In the genomic region with DNA sequence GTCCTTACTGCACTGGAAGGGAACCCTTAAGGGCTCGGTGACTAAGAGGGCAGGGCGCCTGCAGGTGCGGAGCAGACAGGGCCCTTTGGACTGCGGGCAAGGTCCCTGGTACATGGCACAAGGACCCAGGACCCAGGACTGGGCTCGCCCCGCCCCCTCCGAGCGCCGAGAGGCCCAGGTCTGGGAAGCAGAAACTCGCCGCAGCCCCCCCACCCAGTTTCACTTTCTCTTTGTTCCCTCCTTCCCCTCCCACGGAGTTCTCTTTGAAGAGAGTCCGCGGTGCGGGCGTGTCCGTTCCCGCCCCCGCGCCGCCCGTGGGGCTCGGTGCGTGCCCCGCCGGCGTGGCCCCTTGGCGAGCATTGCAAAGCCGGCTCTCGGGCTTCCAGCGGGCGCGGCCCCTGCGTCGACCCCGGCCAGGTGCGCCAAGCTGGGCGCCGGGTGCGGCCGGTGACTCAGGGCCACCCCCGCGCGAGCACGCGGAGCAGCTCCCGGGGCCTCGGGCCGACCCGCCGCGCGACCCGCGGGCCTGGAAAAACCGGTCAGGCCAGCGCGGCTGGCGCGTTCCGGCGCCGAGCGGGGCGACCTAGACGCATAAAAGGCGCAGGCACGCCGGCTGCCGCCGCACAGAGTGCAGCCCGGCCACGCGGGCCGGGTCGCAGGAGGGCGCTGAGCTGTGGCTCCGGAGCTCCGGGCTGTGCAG, we compare ENCODE assay signal across 8 mouse cellular contexts. TPM values are rescaled to one million over a fixed set of nuclear protein-coding genes. Genes with fewer than 3 reads are reported as not detected.
A peak's percentile ranks its signal among the peaks of the same experiment; 100 is the strongest.
DNase-seq lines count a peak whose midpoint lies in the region; ATAC-seq and TF ChIP-seq lines count a peak whose summit lies in the region.

No protein-coding gene starts in this region.

- H3ac ChIP-seq in myocyte (ENCODE audit: control insufficient read depth, insufficient read length): no peak overlapping the region

- peak overlapping the region; percentile 66 for H3K4me3 ChIP-seq in liver, embryonic 12.5 days
- peak overlapping the region; percentile 11 for H3K4me3 ChIP-seq in myocyte

- peaks cover 74% of the 10 kb centered on the region for H3K27me3 ChIP-seq in liver, embryonic 12.5 days (replicated peaks)
- H3K27me3 ChIP-seq in myocyte (ENCODE audit: control insufficient read depth, insufficient read depth, insufficient read length): peaks cover 51% of the 10 kb centered on the region

- no peaks in the 10 kb centered on the region for H3K9me3 ChIP-seq in liver, embryonic 12.5 days (replicated peaks)

- no peak for TF ChIP-seq POLR2A in myocyte (IDR thresholded peaks at IDR 0.05; ENCODE audit: insufficient read length, low read depth)

- H3K9ac ChIP-seq in liver, embryonic 12.5 days: peak overlapping the region; percentile 65

- H3K4me2 ChIP-seq in liver, embryonic 12.5 days: peak overlapping the region; percentile 80
- H3K4me2 ChIP-seq in myocyte (ENCODE audit: low read depth): peak overlapping the region; percentile 62

- H3K36me3 ChIP-seq in liver, embryonic 12.5 days: no peaks in the 10 kb centered on the region
- H3K36me3 ChIP-seq in myocyte (ENCODE audit: control insufficient read depth, insufficient read depth): no peaks in the 10 kb centered on the region

- ATAC-seq in liver, embryonic 12.5 days: no peak

- WGBS in liver, embryonic 12.5 days (ENCODE audit: insufficient replicate concordance): 1% methylated on average over 70 of the region's 79 CpGs

- no peaks in the 10 kb centered on the region for H3K79me2 ChIP-seq in myocyte (ENCODE audit: control insufficient read depth, insufficient read depth)

- H3K4me1 ChIP-seq in liver, embryonic 12.5 days: 0 out of 2 replicates have a peak, but pooled peaks cover 8% of the 10 kb centered on the region

- DNase-seq in CD4-positive, CD25-positive, alpha-beta regulatory T cell, adult 2 months (ENCODE audit: low read depth, low spot score): peak; percentile 77
- DNase-seq in adrenal gland, postnatal 10 days: peak; percentile 83
- DNase-seq in gastrocnemius, adult 18-20 months (ENCODE audit: low spot score): peak; percentile 43
- peak; percentile 81 for DNase-seq in induced T-regulatory cell, adult 2 months (ENCODE audit: low read depth)
- DNase-seq in testis, postnatal 14 days (ENCODE audit: low spot score): peak; percentile 77
- no peak for DNase-seq in cerebellum, adult 9-11 months

- H3K27ac ChIP-seq in liver, embryonic 12.5 days: no peak overlapping the region

TF ChIP-seq in myocyte, 11 proteins besides CTCF, POLR2A, EP300 and RAD21:
- TF ChIP-seq TCF3 (IDR thresholded peaks at IDR 0.05; ENCODE audit: insufficient read length, low read depth): no peak
- no peak for TF ChIP-seq CEBPB (IDR thresholded peaks at IDR 0.05; ENCODE audit: insufficient read depth, poor library complexity, severe bottlenecking)
- no peak for TF ChIP-seq MAX (IDR thresholded peaks at IDR 0.05; ENCODE audit: low read depth)
- TF ChIP-seq USF1 (IDR thresholded peaks at IDR 0.05; ENCODE audit: low read depth): no peak
- peak in 1 of 3 experiments; percentile 20 for TF ChIP-seq MYOD1 (IDR thresholded peaks at IDR 0.05; ENCODE audit: control insufficient read depth in 1 of 3, insufficient read length in 2 of 3, low read depth in 2 of 3)

RNA-seq across cellular contexts. Expression of gene Kif26a, which starts 15.7 kb away (rescaled TPM):
- total RNA-seq in adrenal gland, postnatal 10 days (2021): 10 to 100 TPM; 20.0 to 25.4 TPM
- 1 to 10 TPM; 2.7 to 4.5 TPM for total RNA-seq in gastrocnemius, adult 18-20 months (2021)
- polyA plus RNA-seq in liver, embryonic 12.5 days (2016; fragmentation: Nextera tagmentation; extraction: Ambion mirVana): 0.44 and 0.51 TPM in 2 replicates
- 0.02 TPM for polyA plus RNA-seq in myocyte (2012; fragmentation: generic; extraction: Trizol)

RNA-seq across cellular contexts. Expression of gene Aspg, which starts 23.8 kb away (rescaled TPM):
- total RNA-seq in adrenal gland, postnatal 10 days (2021): 10 to 100 TPM; 24.1 to 26.0 TPM
- total RNA-seq in gastrocnemius, adult 18-20 months (2021): not detected
- polyA plus RNA-seq in liver, embryonic 12.5 days (2016; fragmentation: Nextera tagmentation; extraction: Ambion mirVana): 0.46 and 0.50 TPM in 2 replicates
- polyA plus RNA-seq in myocyte (2012; fragmentation: generic; extraction: Trizol): 0.04 TPM

Comparison
In these comparisons a context has a peak if more than half of its experiments do, and no peak if none do; other contexts are left out.
1. RNA of gene Aspg, which starts 23.8 kb away (total RNA-seq): 24.1 to 26.0 TPM in adrenal gland, postnatal 10 days; not detected in gastrocnemius, adult 18-20 months; every median in the first group is over 10 times any median in the second.